Mouse (Mus musculus) kidney, postnatal 36 days (tissue): ENCODE results near the gene Camkk2.

Source experiments
- DNase-seq, 2 experiments: peaks; one replicate each; pipeline ENCODE4 v3.0.0; 2021 to 2022; ENCODE audit warnings: mixed read lengths in 2 of 2

Camkk2 gene

DNA sequence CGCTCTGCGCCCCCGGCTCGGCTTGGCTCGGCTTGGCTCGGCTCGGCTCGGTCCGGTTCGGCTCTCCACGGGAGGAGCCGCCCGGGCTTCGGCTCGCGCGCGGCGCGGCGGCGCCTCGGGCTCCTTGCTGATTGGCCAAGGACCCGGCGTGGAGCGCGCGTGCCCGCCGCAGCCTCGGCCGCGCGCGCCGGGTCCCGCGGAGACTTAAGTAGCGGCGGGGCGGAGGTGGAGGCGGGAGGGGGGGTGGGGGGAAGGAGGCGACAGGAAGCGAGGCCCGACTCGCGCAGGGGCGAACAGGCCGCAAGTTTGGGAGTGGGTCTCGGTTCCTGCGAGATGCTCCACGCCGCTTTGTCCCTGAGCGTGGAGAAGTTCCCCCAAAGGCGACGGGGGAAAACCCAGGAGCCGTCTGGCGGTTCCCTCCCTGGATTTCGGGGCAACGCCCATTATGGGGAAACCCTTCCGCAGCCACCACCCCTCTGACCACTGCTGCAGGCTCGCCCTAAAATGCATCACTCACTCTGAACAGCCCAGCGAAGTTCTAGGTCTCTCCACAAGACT, at the start of gene Camkk2:
Gene Camkk2, minus strand, starts transcription at position 133 of the 558 bp plus-strand sequence.
- DNase-seq: peak; percentile 88 to 93

GRCm38 (mm10) chr5:122825099-122825498, 45.9 kb upstream of the Camkk2 start:
- no peak for DNase-seq

- DNase-seq: no peak
Observed at GRCm38 (mm10) chr5:122824450-122824849, 45.2 kb upstream of the Camkk2 start.

GRCm38 (mm10) chr5:122823976-122824375, 44.8 kb upstream of the Camkk2 start:
- DNase-seq: peak in 1 of 2 experiments; percentile 28

DNA sequence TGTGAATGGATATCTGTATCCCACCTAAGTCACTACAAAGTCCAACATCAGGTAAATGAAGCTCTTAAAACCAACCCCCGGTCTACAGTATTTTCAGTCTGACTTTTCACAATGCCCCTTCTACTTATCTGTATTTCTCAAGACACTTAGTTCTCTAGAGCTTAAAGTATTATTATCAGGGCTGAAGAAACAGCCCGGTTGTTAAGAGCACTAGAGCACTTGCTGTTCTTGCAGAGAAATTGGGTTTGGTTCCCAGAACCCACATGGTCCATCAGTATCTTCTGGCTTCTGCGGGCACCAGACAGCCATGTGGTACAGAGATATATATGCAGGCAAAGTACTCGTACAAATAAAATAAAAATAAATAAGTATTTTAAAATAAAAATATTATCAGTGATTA, 43.2 kb upstream of the Camkk2 start:
- no peak for DNase-seq

GRCm38 (mm10) chr5:122821524-122821885, 42.3 kb upstream of the Camkk2 start:
- no peak for DNase-seq

DNA sequence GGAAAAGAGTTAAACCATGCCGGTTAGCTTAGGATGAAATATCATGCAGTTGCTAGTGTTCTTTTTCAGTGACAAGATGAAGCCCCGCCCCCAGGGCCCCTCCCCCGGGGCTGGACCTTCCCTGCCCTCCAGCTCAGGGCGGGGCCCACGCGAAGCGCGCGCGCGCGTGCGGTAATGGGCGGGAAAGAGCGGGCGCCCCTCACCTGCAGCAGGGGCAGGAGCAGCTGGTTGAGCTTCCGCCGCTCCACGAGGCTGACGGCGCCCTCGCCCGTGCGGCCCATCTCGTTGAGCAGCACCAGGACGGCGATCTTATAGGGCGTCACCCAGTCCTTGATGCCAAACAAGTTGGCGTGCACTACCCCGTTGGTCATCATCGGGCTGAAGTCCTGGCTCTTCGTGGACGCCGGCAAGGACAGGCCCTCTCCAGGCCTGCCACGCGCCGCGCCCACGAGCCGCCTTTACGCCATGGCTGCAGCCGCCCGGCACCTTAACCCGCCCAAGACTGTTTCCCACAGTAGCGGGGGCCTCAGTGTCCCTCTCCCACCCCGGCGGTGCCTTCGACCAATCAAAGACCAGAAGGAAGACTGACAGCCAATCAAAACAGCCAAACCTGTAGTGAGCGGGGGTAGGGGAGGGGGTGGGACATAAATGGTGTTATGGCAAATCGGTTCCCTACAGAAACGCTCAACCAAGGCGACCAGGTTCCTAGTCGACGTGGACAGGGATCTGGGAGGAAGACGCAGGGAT, 41.7 kb upstream of the Camkk2 start, which contains the start of gene Anapc5:
Gene Anapc5, minus strand, starts transcription at position 563 of the 747 bp plus-strand sequence.
- DNase-seq: peak; percentile 96 to 98

GRCm38 (mm10) chr5:122812699-122813098, 33.5 kb upstream of the Camkk2 start:
- no peak for DNase-seq

- DNase-seq: peak; percentile 66 to 88
Observed at GRCm38 (mm10) chr5:122811364-122812079, 32.3 kb upstream of the Camkk2 start.

DNA sequence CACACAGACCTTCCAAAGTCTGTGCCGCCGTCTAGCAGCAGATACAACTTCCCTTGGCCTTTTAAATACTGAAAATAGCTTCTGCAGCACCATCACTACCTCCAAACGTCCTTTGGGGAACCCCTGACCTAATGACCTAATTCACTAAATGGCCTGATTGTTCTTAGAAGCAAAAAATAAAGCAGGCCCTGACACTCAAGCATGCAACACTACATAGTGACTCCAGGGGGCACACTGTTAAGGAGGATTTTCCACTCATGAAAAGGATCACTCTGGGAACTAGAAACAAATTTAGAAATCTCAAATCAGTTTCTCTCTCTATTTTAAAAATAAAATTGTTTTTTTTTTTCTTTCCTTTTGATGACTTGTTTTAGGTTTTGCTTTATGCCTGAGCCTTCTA, 26.3 kb upstream of the Camkk2 start:
- DNase-seq: no peak

DNA sequence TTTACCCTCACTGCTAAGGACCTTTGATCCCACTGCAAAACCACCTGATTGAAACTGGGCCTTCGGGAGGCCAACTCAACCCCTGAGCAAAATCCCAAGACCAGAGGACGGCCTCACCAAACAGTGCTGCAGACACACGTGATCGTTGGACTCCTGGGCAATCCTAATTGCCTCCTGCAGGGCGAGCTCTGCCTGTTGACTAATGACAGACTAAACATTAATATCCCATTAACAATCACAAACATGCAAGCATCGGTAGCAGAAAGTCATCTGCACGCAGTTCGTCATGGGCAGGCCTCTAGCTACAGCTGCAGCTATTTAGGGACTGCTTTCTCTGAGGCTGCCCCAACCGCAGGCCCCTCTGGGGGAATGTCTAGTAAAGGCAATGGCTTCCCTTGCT, 23.5 kb upstream of the Camkk2 start:
- peak; percentile 77 to 84 for DNase-seq

GRCm38 (mm10) chr5:122801684-122802083, 22.5 kb upstream of the Camkk2 start:
- no peak for DNase-seq

DNA sequence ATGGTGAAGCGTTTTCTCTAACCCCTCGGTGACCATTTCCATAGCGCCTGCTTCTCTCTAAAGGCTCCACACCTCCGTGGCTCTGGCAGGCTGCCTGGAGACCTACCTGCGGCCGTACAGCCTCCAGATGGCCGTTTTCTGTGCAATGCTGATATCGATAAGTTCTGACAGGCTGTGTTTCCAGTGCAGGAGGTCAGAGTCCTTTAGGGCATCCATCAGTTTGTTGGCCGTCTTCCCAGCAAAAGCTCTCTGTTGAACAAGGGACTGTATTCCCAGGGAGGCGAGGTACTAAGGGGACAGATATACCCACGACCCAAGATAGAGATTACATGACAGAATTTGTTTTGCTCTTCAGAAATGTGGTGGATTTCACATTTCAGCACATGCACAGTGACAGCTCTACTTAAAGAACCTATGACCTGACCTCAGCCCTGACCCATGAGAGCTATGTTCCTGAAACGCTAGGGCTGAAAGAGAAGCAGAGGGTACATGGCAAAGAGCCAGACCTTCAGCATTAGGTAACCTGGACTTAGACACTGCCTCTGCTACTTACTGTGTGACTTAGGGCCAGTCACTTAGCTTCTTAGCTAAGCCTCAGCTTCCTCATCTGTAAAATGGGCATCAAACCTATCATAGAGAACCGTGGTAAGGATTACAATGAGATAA, 21.3 kb upstream of the Camkk2 start:
- peak; percentile 73 to 85 for DNase-seq

DNA sequence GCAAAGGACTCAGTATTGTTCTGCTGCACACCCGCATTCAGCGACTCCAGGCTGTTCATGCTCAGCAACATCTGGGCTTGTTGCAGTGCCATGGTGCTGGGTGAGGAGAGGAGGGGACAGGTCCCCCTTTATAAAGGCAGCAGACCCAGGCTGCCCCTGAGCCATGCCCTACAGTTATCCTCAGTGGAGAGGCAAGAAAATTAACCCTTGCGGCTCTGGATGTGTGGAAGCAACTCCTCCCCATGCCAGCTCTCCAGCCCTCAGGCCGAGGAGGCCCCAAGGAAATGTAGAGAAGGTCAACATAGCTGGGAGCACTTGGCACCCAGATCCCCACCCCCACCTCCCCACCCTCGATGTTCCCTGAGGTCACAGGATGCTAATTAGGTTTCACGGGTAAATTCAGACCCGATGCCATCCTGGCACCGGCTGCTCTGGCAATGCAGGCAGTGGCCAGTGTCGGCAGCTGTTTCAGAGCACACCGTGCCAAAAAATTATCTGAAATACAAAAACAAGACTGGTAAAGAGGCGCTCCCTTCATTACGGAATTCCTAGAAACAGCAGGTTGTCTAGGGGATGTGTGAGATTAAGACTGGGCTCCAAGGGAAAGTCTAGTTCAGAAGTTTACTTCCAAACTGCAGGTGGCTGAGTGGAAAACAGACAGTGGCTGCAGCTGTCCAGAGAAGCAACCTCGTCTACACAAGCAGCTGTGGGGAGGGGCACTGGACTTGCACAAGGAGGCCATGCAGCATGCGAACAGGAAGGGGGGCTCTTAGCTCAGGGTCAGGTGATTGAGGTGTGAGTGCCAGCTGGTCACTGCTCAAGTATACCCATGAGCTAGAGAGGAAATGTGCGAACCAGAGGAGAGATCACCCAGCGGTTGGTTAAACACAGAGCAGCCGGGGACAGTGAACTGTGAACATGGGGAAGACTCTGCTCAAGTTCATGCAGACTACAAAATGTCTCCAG, 20.5 kb upstream of the Camkk2 start:
- DNase-seq: peak; percentile 66

GRCm38 (mm10) chr5:122798557-122799378, 19.6 kb upstream of the Camkk2 start:
- peak; percentile 48 to 76 for DNase-seq

DNA sequence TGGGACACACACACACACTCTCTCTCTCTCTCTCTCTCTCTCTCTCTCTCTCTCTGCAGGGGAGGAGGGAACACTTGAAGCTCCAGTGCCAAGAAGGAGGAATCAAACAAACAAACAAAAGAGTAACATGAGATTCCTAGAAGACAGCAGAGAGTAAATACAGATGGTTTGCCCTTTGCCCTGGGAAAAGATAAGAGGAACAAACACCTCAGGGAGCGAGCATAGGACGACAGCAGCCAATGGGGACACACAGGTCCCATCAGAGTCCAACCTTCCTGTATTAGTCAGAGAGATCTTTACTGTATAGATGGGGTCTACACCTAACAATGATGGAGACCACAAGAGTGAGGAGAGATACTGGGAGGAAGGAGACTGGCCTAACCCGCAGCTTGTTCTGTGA, 18.7 kb upstream of the Camkk2 start:
- DNase-seq: no peak

- no peak for DNase-seq
Observed at GRCm38 (mm10) chr5:122788696-122789095, 9.5 kb upstream of the Camkk2 start.

- no peak for DNase-seq
Observed at GRCm38 (mm10) chr5:122786035-122786819, 7.0 kb upstream of the Camkk2 start.

- no peak for DNase-seq
Observed at GRCm38 (mm10) chr5:122783726-122784406, 4.7 kb upstream of the Camkk2 start.

DNA sequence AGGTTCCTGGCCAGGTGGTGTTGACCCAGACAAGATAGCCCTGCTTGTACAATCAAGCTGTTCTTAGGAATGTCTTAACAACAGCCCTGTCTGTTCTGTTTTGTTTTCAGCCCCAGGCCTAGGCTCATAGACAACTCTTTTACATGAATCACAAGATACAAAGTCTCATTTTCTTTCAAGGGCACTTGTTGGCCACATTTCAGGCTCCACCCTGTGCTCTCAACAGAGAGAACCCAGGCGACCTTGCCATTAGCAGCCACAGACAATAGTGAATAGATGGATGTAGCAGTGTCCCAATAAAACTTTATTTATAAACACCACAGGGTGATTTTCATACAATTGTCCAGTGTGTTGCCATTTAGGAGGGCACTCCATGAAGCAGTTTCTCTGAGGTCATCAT, 2.9 kb upstream of the Camkk2 start:
- no peak for DNase-seq
